ENCODE assay signal across 13 mouse cellular contexts in the genomic region with DNA sequence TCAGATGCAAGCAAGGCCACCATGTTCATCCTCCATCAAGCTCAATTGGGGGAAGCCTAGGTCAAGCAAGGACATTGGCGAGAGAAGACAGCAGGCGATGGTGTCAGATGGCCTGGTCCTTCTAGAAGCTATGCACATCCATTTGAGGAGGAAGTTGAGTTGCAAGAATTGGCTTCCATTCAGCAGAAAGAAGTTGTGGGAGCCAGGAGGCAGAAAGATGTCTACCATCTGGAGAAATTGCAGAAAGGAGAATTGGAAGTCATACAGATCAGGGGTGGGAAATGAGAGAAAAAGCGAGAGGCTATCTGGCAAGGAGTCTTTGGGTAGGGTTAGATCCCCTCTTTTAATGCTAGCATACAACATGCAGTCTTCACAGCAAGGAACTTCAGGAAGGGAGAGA. TPM values are rescaled to one million over a fixed set of nuclear protein-coding genes. Genes with fewer than 3 reads are reported as not detected.
A peak's percentile ranks its signal among the peaks of the same experiment; 100 is the strongest.
DNase-seq lines count a peak whose midpoint lies in the region; ATAC-seq lines count a peak whose summit lies in the region.
"Had no signal": no experiment of that assay in that cellular context is flagged by ENCODE, and none has a peak within 500 bp of the region (broad histone marks: within the 10 kb centered on the region; RNA-seq: fewer than 3 reads in every experiment).

No protein-coding gene starts in this region.

- no peak overlapping the region for H3K27ac ChIP-seq in heart, embryonic 10.5 days
- no peak overlapping the region for H3K27ac ChIP-seq in lung, embryonic 15.5 days
- no peak overlapping the region for H3K27ac ChIP-seq in hindbrain, embryonic 11.5 days (ENCODE audit: low read depth, low read length)
- H3K27ac ChIP-seq: hindbrain, postnatal 0 days; kidney, embryonic 15.5 days; liver, embryonic 12.5 days had no signal

- H3K4me3 ChIP-seq in heart, embryonic 10.5 days, result no peak overlapping the region
- H3K4me3 ChIP-seq in lung, embryonic 15.5 days, result no peak overlapping the region
- H3K4me3 ChIP-seq in hindbrain, embryonic 11.5 days (ENCODE audit: low read depth, low read length), result no peak overlapping the region
- H3K4me3 ChIP-seq: erythroblast, embryonic 14.5 days; kidney, embryonic 15.5 days; liver, embryonic 12.5 days had no signal

- H3K27me3 ChIP-seq in heart, embryonic 10.5 days (ENCODE audit: insufficient read depth, poor library complexity, severe bottlenecking), result no peaks in the 10 kb centered on the region
- no peaks in the 10 kb centered on the region for H3K27me3 ChIP-seq in lung, embryonic 15.5 days
- H3K27me3 ChIP-seq in hindbrain, embryonic 11.5 days (ENCODE audit: control insufficient read depth, insufficient read depth, low read length), result no peaks in the 10 kb centered on the region
- H3K27me3 ChIP-seq: kidney, embryonic 15.5 days; liver, embryonic 12.5 days had no signal

- no peak overlapping the region for H3K9ac ChIP-seq in lung, embryonic 15.5 days
- H3K9ac ChIP-seq in hindbrain, embryonic 11.5 days (ENCODE audit: low read depth, low read length), result no peak overlapping the region
- H3K9ac ChIP-seq: kidney, embryonic 15.5 days; liver, embryonic 12.5 days had no signal

- 87% methylated on average over 3 of the region's 3 CpGs for WGBS in heart, embryonic 10.5 days
- 67% methylated on average over 3 of the region's 3 CpGs for WGBS in lung, embryonic 15.5 days
- 96% methylated on average over 3 of the region's 3 CpGs for WGBS in hindbrain, embryonic 11.5 days

- no peaks in the 10 kb centered on the region for H3K36me3 ChIP-seq in heart, embryonic 10.5 days
- no peaks in the 10 kb centered on the region for H3K36me3 ChIP-seq in lung, embryonic 15.5 days
- H3K36me3 ChIP-seq in hindbrain, embryonic 11.5 days (ENCODE audit: control insufficient read depth, insufficient read depth, low read length), result no peaks in the 10 kb centered on the region
- H3K36me3 ChIP-seq: kidney, embryonic 15.5 days; liver, embryonic 12.5 days had no signal

- H3K4me2 ChIP-seq in lung, embryonic 15.5 days, result no peak overlapping the region
- H3K4me2 ChIP-seq in hindbrain, embryonic 11.5 days (replicated peaks; ENCODE audit: low read depth, low read length), result no peak overlapping the region
- H3K4me2 ChIP-seq: kidney, embryonic 15.5 days; liver, embryonic 12.5 days had no signal

- 0 out of 2 replicates have a peak, but pooled peaks cover 5% of the 10 kb centered on the region for H3K4me1 ChIP-seq in heart, embryonic 10.5 days
- peaks cover 13% of the 10 kb centered on the region for H3K4me1 ChIP-seq in lung, embryonic 15.5 days
- no peaks in the 10 kb centered on the region for H3K4me1 ChIP-seq in hindbrain, embryonic 11.5 days (replicated peaks; ENCODE audit: control insufficient read depth, insufficient read depth, low read length)
- H3K4me1 ChIP-seq: liver, embryonic 12.5 days had no signal

- peak; percentile 8 for DNase-seq in adrenal gland, postnatal 10 days
- DNase-seq in adrenal gland, postnatal 4 days (ENCODE audit: low spot score in 2 of 2), result no peak
- DNase-seq in heart, adult 11 months, result peak; percentile 97
- no peak for DNase-seq in heart, embryonic 10.5 days (ENCODE audit: low spot score)
- no peak for DNase-seq in lung, postnatal 4 days
- DNase-seq in heart, adult 9 months (ENCODE audit: low spot score in 2 of 2), result peak; percentile 69 to 71
- no peak for DNase-seq in hindbrain, embryonic 11.5 days (ENCODE audit: low spot score)
- DNase-seq: thymus, postnatal 14 days had no signal

- ATAC-seq in lung, embryonic 15.5 days (ENCODE audit: borderline replicate concordance, extremely low read depth, low FRiP score, low TSS enrichment), result 0 out of 2 replicates have a peak, but pooled peaks have one; percentile 57
- no peak for ATAC-seq in hindbrain, embryonic 11.5 days (ENCODE audit: low FRiP score)
- ATAC-seq: hindbrain, postnatal 0 days; liver, embryonic 12.5 days had no signal

- H3K9me3 ChIP-seq in heart, embryonic 10.5 days, result no peaks in the 10 kb centered on the region
- H3K9me3 ChIP-seq in lung, embryonic 15.5 days, result no peaks in the 10 kb centered on the region
- H3K9me3 ChIP-seq in hindbrain, embryonic 11.5 days (ENCODE audit: control insufficient read depth, low read length), result no peaks in the 10 kb centered on the region
- H3K9me3 ChIP-seq: kidney, embryonic 15.5 days; liver, embryonic 12.5 days had no signal

RNA-seq across cellular contexts. Expression of gene Snap25, which starts 44.1 kb away (rescaled TPM):
- total RNA-seq in adrenal gland, postnatal 10 days (2021), result 10 to 100 TPM; 35.2 to 43.5 TPM
- 10 to 100 TPM; 57.9 to 70.7 TPM for total RNA-seq in adrenal gland, postnatal 4 days (2021)
- polyA plus RNA-seq in heart, embryonic 10.5 days (2016; fragmentation: Nextera tagmentation; extraction: Ambion mirVana), result 0.97 and 2.1 TPM in 2 replicates
- polyA plus RNA-seq in lung, embryonic 15.5 days (2015; fragmentation: Nextera tagmentation; extraction: Ambion mirVana), result 1.0 and 1.6 TPM in 2 replicates
- 56.7 and 66.8 TPM in 2 replicates for polyA plus RNA-seq in hindbrain, embryonic 11.5 days (2014; fragmentation: Nextera tagmentation; extraction: Ambion mirVana)

Comparison
In these comparisons a context has a peak if more than half of its experiments do, and no peak if none do; other contexts are left out.
1. DNase-seq: peak in adrenal gland, postnatal 10 days (single experiment), heart, adult 11 months (single experiment) and heart, adult 9 months (2 of 2); none in adrenal gland, postnatal 4 days (0 of 2), heart, embryonic 10.5 days (single experiment), lung, postnatal 4 days (0 of 2) and hindbrain, embryonic 11.5 days (single experiment).
2. RNA of gene Snap25, which starts 44.1 kb away (polyA plus RNA-seq): 56.7 to 66.8 TPM in hindbrain, embryonic 11.5 days; 0.97 to 2.1 TPM in heart, embryonic 10.5 days and 1.0 to 1.6 TPM in lung, embryonic 15.5 days; every median in the first group is over 10 times any median in the second.